Mouse (Mus musculus) embryo, embryonic 10.5 days (tissue): Measurements from ENCODE around the gene Prkag2.
A peak's percentile ranks its signal among the peaks of the same experiment; 100 is the strongest.
"Not testable (repeated sequence)": the region's sequence is repeated elsewhere in the genome, so short reads cannot be mapped to it uniquely, and the experiment has no call there.

Source experiments
- DNase-seq: peaks from one replicate; pipeline ENCODE4 v3.0.0-alpha.2; 2015; ENCODE audit warnings: low spot score

Prkag2 gene

GRCm38 (mm10) chr5:25086234-25086633, 14.2 kb downstream of the Prkag2 start:
- DNase-seq: no peak

DNA sequence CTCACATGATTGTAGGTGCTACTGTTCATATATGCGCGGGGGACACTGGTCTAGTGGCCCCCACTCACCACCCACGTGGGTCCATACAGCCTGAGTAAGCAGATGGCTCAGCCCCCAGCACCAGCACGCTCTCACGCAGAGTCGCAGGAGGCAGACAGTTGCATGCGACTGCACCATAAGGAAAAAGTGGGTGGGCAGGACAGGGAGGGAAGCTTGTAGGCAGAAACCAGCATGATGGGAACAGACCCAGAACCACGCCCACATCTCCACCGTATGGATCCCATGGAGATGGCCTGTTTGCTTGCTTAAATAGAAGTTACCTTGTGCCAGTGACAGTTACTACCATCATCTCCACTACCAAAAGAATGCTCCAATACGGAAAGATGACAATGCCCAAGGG, 15.3 kb downstream of the Prkag2 start:
- no peak for DNase-seq

GRCm38 (mm10) chr5:25083816-25084215, 16.6 kb downstream of the Prkag2 start:
- no peak for DNase-seq

DNA sequence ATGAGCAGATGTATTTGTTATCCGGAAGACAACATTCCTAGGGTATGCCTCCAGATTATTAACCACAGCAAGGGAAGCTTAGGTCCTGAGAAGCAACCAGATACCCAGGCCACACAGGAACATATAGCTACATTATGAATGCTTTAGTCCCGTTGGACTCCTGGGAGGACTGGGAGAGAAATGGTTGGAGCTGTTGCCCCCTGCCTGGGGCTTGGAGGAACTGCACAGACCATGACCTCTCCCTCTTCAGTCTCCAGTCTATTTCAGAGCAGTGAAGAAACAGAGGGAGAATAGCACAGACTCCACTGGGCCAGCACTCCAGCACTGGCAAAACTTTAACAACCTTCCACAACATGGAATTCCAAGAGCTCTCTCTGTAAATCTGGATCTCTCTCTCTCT, 17.9 kb downstream of the Prkag2 start:
- peak; percentile 71 for DNase-seq

DNA sequence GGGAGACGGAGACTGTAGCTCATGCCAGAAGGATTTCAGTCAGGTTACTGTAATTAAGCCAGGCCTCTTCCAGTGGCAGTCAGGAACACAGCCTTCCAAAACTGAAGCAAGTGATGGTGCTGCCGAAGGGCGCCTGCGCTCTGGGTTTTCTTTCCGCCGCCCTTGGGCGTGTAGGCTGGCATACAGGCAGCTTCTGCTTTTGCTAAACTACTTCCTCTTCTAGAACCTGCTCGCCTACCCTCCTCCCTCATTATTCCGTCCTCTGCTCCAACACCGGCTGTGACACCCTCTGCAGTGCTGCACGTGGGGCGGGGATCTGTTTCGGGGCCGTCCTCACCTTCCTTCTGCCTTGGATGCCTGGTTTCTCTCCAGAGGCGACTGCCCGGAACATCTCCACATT, 18.9 kb downstream of the Prkag2 start:
- DNase-seq: no peak

DNA sequence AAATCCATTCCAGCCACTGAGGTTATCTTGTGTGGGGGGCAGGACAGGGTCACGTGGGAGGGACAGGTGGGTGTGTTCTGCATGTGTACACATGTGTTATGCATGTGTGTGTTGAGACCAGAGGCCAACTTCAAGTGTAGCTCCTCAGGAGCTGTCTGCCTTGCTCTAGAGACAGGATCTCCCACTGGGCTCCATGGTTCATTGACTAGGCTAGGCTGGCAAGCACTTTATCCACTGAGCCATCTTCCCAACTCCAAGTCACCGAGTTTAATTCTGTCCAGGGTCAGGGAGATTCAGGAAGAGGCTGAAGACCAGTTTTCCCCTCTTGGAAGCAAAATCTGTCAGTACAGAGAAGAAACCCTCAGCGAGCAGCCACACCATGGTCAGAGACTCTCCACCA, 19.4 kb downstream of the Prkag2 start:
- DNase-seq: no peak

- no peak for DNase-seq
Measured at GRCm38 (mm10) chr5:25080438-25080945, 19.9 kb downstream of the Prkag2 start.

DNA sequence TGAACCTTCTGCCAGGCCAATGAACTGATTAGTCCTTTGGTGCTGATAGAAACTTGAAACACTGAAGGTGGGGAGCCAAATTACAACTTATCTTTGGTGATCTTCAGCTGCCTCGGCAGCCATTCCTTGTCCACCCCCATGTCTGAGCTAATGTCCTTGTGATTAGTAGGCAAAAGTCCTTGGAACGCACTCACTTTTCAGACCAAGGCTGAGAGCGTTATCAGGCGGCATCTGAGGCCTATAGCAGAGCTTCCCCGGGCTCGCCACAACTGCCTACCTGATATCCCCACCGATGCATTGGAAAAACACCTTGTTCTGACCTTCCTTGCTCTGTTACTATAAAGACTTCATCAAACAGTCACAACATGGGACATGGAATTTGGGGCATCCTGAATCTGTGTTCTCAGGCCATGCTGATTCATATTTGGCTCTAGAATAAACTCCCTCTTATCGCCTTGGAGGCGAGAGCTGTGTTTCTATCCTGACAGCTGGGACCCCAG, 20.6 kb downstream of the Prkag2 start:
- no peak for DNase-seq

DNA sequence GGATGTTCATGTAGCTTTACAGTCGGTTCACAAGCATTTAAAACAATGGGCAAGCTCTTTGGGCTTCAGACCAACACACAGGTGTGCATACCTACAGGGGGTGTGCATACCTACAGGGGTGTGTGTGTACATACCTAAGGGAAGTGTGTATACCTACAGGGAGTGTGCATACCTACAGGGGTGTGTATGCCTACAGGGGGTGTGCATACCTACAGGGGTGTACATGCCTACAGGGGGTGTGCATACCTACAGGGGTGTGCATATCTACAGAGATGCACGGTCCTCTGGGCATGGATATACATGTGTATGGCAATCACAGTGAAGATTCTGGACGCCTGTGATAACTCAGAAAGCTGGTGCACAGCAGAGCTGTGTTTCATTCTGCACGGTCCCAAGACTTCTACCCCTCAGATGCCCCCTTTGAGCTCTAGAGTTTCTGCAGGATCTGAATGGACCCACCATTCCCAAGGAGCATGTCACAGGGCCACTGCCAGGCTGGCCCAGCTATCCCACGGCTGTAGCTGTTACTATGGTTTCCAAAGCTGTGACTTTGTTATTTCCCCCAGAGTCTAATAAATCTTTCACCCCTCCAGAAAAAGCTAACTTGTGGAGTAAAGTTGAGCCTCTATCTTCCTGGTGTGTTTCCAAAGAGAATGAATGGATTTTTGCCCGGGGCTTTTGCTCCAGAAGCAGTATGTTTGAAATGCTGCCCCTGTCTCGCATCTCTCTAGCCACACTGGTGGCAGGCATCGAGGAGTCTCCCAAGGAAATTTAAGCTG, 22.4 kb downstream of the Prkag2 start:
- DNase-seq: no peak

GRCm38 (mm10) chr5:25077258-25077657, 23.2 kb downstream of the Prkag2 start:
- not testable (repeated sequence) for DNase-seq

GRCm38 (mm10) chr5:25075623-25076022, 24.8 kb downstream of the Prkag2 start:
- no peak for DNase-seq

- DNase-seq: no peak
Measured at GRCm38 (mm10) chr5:25069815-25070214, 30.6 kb downstream of the Prkag2 start.

DNA sequence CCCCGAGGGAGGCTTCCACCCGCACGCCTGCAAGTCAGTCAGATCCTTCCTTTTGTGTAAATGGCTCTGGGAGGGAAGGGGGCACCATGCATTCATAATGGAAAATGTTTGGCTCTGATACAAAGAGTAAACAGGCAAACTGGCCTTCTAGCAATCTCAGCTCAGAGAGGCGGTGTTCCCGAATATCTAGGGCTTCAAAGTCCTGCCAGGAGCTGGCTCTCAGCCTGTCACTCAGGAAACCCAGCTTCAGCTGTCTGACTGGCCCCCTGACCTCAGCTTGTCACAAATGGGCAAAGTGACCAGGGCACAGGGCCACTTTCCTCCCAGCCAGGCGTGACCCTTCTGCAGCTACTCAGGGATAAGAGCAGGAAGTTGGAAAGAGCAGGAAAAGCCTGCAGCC, 33.3 kb downstream of the Prkag2 start:
- DNase-seq: no peak

DNA sequence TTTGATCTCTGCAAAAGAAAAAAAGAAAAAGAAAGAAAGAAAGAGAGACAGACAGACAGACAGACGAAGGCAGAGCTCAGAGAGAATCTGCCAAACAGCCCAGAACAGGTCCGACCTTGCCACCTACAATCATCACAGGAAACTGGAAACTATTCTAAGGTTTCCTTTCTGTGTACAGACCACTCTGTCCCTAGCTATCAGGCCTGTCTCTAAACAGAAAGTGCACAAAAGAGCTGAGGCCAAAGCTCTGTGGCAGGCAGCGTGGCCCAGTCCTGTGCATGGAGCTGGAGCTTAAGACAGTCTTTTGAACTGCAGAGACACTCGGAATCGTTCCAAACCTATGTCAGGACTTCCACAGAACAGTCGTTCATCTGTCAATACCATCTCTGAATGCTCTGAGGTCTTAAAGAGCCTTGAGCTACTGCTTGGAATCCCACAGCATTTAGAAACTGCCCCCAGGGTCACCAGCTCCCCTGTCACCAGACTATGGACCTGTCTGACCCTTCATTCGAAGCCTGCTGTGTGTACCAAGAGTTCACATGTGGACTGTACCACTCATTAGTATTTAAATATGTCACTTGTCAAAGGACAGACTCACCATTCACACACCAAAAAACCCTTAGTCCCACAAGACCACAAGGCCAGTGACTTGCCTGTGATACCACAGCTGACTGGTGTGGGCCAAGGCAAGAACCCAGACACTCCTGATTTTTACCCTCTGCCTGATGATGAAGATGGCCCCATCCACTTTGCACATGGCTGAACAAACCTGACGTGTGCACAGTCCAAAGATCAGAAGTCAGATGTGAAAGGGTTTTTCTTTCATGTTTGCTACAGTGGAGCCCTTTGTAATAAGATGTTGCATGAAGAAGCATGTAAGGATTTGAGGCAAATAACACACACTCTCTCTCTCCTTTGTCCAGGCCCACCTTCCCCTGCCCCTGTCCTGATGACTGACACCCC, 35.9 kb downstream of the Prkag2 start:
- DNase-seq: no peak

GRCm38 (mm10) chr5:25062506-25063132, 37.8 kb downstream of the Prkag2 start:
- no peak for DNase-seq

- peak; percentile 38 for DNase-seq
Measured at GRCm38 (mm10) chr5:25058853-25059741, 41.3 kb downstream of the Prkag2 start.

GRCm38 (mm10) chr5:25058417-25058816, 42.0 kb downstream of the Prkag2 start:
- no peak for DNase-seq

DNA sequence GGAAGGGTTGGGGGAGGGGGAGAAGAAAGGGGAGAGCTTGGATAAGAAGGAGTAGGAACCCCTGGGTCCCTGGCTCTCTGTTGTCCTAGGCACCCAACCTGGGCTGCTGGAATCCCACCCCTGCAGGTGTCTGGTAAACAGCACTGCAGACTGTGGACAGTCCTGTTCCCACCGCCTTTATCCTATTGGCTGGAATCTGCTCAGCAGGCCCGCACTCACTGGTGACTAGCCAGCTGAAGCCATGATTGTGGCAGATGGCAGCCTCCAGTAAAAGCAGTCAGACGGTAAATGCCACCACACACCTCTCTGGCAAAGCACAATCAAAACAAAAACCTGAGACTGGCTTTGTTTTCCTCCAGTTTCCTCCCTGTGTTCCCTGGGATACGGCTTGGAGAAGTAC, 45.2 kb downstream of the Prkag2 start:
- DNase-seq: no peak

DNA sequence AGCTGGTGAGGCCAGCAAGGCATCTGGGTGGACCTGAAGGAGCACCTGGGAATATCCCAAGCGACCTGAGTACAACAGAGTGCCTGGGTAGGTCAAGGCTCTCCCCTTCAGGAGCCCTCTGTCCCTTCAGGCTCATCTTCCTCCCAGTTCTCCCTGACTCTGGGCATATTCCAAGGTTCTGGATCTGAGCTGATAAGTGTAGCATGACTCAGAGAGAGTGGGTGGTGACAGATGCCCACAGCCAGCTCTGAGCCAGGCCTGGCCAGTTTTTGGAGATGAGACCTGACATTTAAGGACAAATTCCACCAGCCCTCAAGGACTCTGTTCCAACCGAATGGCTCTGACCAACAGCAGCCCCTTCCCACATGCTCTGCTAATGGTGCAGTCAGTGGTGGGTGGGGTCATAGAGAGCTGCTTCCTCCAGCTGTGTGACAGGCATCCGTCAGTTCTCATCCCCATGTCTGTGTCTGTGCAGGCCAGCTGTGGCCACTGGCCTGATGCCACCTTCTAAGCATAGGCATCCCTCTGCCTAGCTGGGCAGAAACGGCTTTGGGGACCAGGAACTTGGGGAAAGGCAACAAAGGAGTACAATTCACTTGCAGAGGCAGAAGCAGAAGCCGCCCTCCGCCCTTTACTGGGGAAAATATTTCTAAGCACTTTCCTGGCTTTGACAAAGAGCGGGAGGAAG, 46.3 kb downstream of the Prkag2 start:
- DNase-seq: no peak

DNA sequence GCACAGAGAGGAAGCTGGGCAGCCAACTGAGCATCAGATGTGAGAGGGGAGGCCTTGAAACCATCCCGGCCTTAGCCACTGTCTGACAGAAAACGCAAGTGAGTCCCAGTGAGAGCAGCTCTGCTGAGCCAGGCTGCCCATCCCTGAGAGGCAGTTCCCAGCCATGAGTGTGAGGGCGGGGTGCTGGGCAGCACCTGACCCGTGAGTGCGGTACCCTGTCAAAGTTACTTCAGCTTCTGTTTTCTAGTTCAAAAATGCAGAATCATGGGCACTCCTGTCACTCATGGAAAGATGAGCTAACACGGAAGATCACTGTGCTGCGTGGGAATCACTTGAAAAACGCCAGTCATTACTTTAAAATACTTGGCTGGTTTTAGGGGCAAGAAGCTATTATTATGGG, 49.6 kb downstream of the Prkag2 start:
- DNase-seq: no peak

DNA sequence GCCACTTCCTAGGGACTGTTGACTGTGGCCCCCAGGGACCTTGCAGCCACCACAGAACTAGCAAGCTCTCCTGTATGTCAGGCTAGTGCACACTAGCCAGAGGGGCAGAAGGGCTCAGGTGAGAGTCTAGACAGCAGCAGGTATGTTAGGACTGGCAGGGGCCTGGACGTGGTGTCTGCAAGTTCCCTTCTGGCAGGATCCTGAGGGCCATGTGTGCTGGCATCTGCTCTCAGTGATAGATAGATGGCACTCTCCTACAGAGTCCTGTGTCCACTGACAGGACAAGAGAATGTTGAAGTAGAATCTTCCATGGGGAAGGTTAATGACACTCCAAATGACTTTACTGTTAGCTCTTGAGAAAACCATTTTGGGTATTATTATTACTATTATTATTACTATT, 52.8 kb downstream of the Prkag2 start:
- no peak for DNase-seq
